Mouse (Mus musculus): ENCODE data around the gene Rbms3.

Gene Rbms3

DNA sequence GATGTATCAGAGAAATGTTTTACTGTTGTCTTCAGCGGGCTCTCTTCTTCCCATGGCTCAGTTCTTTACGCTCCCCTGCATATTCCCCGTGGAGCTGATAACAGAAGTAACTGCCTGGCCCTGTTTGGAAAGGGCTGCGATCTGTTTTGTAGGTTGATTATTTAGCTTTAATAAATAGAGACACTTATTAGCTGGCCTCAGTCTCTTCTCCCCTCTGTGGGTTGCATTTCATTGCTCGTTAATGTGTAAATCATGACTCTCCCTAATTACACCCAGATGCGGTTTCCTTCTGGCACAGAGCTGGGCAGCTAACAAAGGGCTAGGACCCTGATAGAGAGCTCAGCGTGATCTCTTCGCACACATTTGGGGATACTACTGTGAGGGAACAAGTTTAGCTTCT, 1073.1 kb downstream of the Rbms3 start:
- no peak for DNase-seq

- no peak for DNase-seq
Observed at GRCm38 (mm10) chr9:116553181-116553580, 1076.5 kb downstream of the Rbms3 start.

DNA sequence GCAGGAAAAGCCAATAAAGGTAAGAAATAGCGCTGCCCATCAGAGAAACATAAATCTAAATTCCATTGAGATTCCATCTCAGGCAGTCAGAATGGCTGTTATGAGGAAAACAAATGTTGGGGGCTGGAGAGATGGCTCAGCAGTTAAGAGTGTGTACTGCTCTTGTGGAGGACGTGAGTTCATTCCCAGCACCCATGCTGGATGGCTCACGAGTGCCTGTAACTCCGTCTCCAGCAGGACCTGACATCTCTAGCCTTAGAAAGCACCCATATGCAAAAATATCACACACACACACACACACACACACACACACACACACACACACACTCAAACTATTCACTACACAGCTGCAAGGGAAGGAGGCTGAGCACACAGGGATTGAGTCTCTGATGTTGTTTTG, 1083.6 kb downstream of the Rbms3 start:
- no peak for DNase-seq

DNA sequence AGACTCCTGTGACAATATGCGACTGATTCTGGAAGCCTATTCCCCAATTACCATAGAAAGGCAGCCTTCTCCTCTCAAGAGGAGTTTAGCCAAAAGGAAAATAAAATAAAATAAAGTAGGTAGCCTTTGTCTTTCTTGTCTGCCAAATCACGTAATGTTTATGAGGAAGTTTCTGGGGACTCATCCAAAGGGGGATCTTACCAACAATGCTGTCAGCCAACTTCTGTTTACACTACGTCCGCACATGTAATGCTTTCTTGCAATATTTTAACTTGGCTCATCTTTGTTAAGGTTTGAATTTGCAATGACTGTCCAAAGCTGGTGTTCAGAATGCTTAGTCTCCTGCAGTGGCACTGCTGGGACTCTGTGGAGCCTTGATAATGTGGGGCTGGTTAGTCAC, 1086.9 kb downstream of the Rbms3 start:
- DNase-seq, result no peak

DNA sequence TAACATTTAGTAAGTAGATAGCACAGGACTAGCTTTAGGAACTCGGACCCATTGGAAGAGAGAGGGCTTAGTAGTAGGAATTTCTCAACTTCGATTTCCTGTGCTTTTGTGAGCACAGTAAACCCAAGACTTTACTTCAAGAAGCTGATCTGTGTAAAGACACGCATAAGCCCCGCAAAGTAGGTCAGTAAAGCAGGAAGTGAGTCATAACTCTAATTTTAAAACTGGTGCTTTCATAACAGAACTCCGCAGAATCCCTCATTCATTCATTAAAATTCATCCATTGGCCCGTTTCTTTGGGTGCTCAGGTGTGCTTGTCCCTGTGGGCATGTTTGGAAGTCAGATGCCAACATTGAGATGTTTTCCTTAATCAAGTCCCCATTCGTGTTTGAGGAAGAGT, 1087.7 kb downstream of the Rbms3 start:
- no peak for DNase-seq

GRCm38 (mm10) chr9:116535709-116536108, 1094.0 kb downstream of the Rbms3 start:
- no peak for DNase-seq

GRCm38 (mm10) chr9:116533381-116533780, 1096.3 kb downstream of the Rbms3 start:
- DNase-seq, result no peak

GRCm38 (mm10) chr9:116531121-116531520, 1098.6 kb downstream of the Rbms3 start:
- DNase-seq, result no peak

- DNase-seq, result no peak
Observed at GRCm38 (mm10) chr9:116524386-116524785, 1105.3 kb downstream of the Rbms3 start.

Data from right cerebral cortex, postnatal 25 days (tissue).